Mouse (Mus musculus) layer of hippocampus, adult 9-10 months (tissue): ENCODE measurements around the gene Sh3tc1.

Experiments used
- DNase-seq: peaks from one replicate; pipeline ENCODE4 v3.0.0; 2022; ENCODE audit warnings: low spot score

The Sh3tc1 gene

GRCm38 (mm10) chr5:35721933-35722332 lies 17.9 kb downstream of the Sh3tc1 start:
- DNase-seq = no peak

GRCm38 (mm10) chr5:35719880-35720279 lies 19.9 kb downstream of the Sh3tc1 start:
- DNase-seq = no peak

DNA sequence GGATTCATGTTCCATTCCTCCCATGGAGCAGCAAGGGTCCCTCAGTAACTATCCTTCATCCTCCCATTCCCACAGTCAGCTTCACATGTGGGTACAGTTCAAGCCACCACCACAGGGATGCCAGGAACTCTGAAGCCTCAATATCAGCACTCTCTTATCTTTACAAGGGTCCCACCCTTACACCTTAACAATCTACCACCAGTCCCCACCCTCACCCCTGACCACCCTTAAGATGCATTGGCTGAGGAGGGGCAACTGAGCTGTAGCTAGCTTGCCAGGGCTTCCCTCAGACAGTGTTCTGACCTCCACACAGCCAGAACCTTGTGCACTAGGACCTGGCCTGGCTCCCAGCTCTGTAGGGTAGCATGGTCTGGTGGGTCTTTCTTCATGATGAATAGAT lies 20.4 kb downstream of the Sh3tc1 start:
- DNase-seq = no peak

DNA sequence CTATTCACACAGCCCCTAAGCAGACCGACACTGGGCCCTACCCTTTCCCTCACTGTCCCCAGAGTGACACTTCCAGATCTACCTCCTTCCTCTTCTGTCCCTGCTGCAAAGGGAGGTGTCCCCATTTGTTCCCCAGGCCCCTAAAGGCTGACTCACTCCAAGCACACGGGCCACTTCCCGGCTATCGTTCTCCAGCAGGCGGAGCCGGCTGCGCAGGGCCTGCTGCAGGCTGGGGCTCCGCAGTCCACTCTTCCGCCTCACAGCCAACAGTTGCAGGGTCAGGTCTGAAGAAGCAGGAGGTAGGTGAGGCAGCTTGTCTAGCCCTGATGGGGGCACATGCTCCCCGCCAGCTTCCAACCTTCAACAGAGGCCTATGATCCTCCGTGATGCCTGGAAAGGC lies 21.0 kb downstream of the Sh3tc1 start:
- no peak for DNase-seq

GRCm38 (mm10) chr5:35717946-35718345 lies 21.8 kb downstream of the Sh3tc1 start:
- peak; percentile 32 for DNase-seq

DNA sequence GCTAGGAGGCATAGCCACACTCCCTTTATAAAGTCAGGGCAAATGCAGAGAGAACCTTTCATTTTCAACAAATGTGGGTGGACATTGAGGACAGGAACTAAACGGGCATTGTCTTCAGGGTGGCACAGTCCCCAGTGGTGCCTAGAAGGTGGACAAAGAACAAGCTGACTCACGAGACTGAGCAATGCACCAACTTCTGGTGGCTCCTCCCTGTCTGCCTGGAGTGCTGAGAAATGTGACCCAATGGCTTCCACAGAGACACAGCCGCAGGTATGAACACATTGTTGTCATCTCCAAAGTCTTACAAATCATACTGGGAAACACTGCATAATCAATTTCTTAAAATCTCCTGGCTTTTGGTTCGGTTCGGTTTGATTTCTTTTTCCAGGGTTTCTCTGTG lies 22.3 kb downstream of the Sh3tc1 start:
- DNase-seq = no peak

DNA sequence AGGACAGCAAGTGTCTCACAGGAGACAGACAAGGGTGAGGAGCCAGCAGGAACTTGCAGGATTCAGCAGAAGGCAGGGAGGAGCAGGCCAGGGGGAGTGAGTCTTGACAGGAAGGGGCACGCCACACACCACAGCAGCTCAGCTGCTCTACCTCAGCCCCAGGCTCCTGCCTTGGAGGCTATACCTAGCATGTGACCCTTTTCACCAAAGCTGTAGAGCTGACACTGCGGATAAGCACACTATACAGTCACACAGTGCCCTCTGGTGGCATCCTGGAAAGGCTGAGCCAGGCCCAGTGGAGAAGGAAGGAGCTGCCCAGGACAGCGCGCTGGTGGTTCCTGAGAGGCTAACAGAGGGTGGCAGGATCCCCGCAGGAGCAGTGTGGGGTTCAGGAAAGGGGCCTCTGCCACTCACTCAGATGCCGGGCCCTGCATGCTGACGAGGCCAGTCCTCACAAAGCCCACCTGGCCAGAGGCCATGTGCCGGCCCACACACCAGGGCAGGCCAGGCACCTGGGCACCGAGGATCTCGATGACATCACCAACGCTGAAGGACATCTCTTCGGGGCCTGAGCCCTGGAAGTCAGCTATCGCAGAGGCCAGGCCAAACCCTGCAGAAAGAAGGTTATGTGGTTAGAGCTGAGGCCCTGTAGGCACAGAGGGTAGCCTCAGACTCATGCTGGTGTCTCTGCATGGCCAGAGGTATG lies 26.0 kb downstream of the Sh3tc1 start:
- no peak for DNase-seq

DNA sequence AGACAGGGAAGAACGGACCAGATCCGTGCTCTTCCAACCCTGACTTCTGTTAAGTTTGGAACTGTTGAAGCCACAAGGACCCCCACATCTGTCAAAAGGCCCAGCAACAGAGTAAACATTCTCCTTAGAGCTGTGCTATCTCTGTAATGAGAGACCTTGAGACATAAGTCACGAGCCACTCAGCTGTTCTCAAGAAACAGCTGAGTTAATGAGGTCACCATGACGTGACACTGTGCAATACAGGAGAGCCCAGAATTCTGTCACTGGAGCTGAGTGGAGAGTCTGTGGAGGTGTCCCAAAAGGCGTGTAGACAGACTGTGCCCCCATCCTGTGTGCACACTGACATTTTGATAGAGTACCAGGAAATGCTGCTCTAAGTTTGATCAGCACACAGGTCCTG lies 27.3 kb downstream of the Sh3tc1 start:
- DNase-seq = no peak

DNA sequence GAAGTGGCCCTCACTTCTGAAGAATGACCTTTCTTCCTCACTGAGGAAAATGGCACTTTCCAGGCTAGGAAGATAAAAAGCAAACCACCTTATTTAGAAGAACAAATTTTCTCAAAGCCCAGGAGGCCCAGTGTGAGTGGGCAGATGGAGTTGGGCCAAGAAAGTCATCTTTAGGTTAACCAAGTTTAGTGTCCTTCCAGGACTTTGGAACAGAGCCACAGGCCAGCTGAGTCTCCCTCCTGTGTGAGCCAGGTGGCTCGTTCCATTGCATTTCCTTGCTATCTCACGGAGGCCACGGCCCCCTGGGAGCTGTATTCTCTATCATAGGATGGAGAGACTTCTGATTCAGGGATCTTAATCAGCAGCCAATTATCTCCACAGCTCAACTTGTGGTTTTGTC lies 28.9 kb downstream of the Sh3tc1 start:
- DNase-seq = no peak

DNA sequence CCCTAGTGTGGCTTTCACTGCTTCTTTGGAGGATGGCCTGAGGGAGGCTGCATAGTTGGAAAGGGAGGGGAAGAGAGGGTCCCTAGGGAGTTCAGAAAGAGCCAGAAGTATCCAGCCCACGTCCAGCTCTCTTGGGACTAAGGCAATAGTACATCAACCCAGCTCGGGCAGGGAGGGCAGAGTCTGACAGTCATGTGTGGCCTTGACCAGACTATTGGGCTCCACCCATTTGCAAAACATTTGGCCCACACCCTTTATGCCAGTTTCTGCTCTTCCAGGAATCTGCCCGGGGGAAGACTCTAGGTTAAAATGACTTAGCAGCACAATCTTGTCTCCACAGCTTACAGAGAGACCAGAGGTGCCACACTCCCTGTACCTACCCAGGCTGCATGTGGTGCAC lies 29.3 kb downstream of the Sh3tc1 start:
- DNase-seq = no peak

- DNase-seq = no peak
These were observed 34.4 kb downstream of the Sh3tc1 start for GRCm38 (mm10) chr5:35705411-35705810.

GRCm38 (mm10) chr5:35703814-35704213 lies 36.0 kb downstream of the Sh3tc1 start:
- no peak for DNase-seq

DNA sequence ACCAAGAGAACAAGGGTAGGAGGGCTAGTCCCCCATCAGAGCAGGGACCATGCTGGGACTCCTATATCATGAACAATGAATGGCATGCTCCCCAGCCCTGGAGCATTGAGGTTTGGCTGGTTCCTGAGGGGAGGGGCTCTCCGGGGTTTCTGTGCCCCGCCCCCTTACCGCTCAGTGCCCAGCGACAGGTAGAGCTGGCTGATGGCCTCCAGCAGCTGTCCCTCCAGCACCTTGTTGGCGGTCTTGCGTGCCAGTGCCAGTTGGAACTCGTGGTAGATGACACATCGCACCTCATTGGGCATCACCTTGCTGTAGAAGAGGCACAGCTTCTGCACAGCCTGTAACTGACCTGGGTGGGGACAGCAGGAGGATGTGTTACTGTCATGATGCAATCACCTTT lies 36.6 kb downstream of the Sh3tc1 start:
- DNase-seq = no peak

- no peak for DNase-seq
These were observed 37.1 kb downstream of the Sh3tc1 start for GRCm38 (mm10) chr5:35702582-35703140.

DNA sequence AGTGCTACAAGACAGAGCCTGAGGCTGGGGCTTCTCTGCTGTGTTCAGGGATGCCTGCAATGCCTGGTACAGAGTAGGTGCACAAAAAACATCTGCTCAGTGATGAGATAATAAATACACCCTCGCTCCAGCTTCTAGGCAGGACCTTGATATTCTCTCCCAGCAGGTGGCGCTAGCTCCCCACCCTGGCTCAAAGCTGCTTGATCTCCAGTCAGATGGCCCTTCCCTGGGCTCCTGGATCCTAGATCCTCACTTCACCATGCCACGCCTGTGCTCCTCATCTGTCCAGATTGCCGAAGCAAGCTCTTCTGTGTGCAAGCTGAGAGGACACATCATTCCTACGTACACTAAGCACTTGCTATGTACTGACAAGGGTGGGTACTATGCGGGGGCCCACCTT lies 38.7 kb downstream of the Sh3tc1 start:
- DNase-seq = no peak

GRCm38 (mm10) chr5:35695815-35696214 lies 44.0 kb downstream of the Sh3tc1 start:
- no peak for DNase-seq

GRCm38 (mm10) chr5:35693638-35694037 lies 46.1 kb downstream of the Sh3tc1 start:
- DNase-seq = no peak

GRCm38 (mm10) chr5:35691246-35691645 lies 48.5 kb downstream of the Sh3tc1 start:
- no peak for DNase-seq

DNA sequence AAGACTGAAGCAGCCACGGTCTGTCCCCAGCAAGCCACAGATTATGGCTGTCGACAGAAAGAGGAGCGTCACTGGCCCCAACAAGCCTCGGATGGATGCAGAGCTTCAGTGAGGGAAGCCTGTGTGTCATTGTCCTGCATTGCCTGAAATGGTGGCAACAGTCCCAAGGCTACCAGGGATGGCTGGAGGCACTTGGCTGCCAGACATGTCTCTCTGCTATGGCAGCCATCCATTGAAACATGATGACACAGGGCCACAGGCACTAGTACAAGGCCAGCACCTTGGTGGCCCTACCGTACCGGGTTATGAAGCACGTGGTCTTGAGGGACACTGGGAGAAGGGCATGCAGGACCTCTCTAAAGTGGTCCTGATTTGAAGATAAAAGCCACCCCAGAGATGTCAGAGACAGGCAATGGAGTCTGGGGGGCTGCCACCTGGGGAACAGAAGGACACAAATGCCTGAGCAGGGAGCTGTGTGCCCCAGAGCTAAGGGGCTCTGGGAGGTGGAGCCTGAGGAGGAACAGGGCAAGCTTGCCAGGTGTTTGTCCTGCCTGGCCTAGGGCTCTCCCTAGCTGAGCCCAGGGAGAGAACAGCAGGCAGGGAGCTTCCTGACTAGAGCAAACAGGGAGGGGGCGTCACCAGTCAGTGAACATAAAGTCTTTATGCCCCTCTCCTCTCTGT lies 49.2 kb downstream of the Sh3tc1 start:
- no peak for DNase-seq

- DNase-seq = no peak
These were observed 50.4 kb downstream of the Sh3tc1 start for GRCm38 (mm10) chr5:35689374-35689773.

DNA sequence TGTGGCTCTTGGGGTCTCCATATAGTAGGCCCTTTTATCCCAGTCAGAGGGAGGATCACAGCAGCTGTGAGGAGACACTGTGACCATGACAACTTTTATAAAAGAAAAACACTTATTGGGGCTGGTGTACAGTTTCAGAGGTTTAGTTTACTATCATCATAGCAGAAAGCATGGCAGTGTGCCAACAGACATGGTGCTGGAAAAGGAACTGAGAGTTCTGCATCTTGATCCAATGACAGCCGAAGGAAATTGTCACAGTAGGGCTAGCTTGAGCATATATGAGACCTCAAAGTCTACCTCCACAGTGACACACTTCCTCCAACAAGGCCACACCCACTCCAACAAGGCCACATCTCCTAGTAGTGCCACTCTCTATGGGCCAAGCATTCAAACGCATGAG lies 50.9 kb downstream of the Sh3tc1 start:
- DNase-seq = no peak

DNA sequence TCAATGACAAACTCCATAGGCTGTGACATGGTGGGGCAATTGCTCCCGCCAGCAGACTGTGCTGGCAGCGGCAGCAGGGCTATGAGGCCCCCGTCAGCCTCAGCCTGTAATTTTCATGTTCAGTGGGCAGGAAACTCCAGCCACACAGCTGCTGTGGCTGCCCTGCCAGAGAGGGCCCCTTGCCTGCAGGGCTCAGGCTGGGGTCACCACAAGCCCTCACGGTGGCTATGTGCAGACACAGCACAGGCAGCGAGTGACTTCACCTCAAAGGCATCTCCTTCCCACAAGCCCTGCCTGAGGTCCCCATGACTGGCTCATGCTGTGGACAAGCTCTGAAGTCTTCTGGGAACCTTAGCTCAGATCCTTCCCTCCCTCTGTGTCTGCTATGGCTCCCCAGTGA lies 52.7 kb downstream of the Sh3tc1 start:
- DNase-seq = no peak

- no peak for DNase-seq
These were observed 53.5 kb downstream of the Sh3tc1 start for GRCm38 (mm10) chr5:35686336-35686735.

DNA sequence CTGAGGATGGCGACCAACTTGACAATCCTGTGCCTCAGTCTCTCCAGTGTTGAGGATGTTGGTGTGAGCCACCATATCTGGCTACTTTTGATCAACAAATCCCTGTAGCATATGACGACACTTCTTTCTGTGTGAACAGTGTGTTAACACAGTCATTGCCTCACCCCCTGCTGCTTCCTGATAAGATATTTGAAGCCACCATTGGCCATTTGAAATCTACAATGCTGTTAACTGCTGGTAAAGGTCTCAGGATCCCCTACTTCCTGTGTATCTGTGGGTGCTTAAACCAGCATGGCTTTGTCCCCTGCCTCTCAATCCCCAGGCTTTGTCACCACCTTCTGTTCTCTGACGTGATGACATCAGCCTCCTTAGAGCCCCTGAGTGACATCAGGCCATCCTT lies 54.7 kb downstream of the Sh3tc1 start:
- no peak for DNase-seq
